In genomic region chr11:99207449-99207848, GRCm38 (mm10) we compare ENCODE assay signal across 23 mouse cellular contexts. TPM values are rescaled to one million over a fixed set of nuclear protein-coding genes. Genes with fewer than 3 reads are reported as not detected.
A peak's percentile ranks its signal among the peaks of the same experiment; 100 is the strongest.
DNase-seq lines count a peak whose midpoint lies in the region; ATAC-seq and TF ChIP-seq lines count a peak whose summit lies in the region.
"Had no signal": no experiment of that assay in that cellular context is flagged by ENCODE, and none has a peak within 500 bp of the region (broad histone marks: within the 10 kb centered on the region; RNA-seq: fewer than 3 reads in every experiment).

No protein-coding gene starts in this region.

- WGBS in heart, embryonic 10.5 days: 7% methylated on average over 2 of the region's 2 CpGs
- 4% methylated on average over 2 of the region's 2 CpGs for WGBS in lung, postnatal 0 days

- ATAC-seq in lung, postnatal 0 days: peak; percentile 14; the same call in 1 of the 2 replicates
- ATAC-seq: forebrain, embryonic 15.5 days; midbrain, embryonic 15.5 days had no signal

- no peak for TF ChIP-seq EP300 in lung, postnatal 0 days (IDR thresholded peaks at IDR 0.05)

- DNase-seq in heart, embryonic 10.5 days (ENCODE audit: low spot score): no peak
- DNase-seq in heart, adult 8-10 months (ENCODE audit: low spot score): no peak
- no peak for DNase-seq in lung, postnatal 0 days (ENCODE audit: low spot score)
- no peak for DNase-seq in lung, postnatal 4 days
- peak; percentile 12 for DNase-seq in gonadal fat pad, adult 2 months (ENCODE audit: low read depth)
- DNase-seq in cerebellum, adult 11-12 months: no peak
- no peak for DNase-seq in retina, postnatal 1 day
- no peak for DNase-seq in testis, postnatal 14 days (ENCODE audit: low spot score)
- DNase-seq: cerebellum, adult 9-10 months; gastrocnemius, postnatal 14 days; kidney, adult 11 months; thymus, adult 18-20 months had no signal

- H3K36me3 ChIP-seq in heart, embryonic 10.5 days: peaks cover 27% of the 10 kb centered on the region
- H3K36me3 ChIP-seq in lung, postnatal 0 days (ENCODE audit: insufficient read depth, low read length): peaks cover 15% of the 10 kb centered on the region; the same call in 1 of the 2 replicates

- H3K9ac ChIP-seq in lung, postnatal 0 days (replicated peaks; ENCODE audit: low read depth): no peak overlapping the region
- H3K9ac ChIP-seq: forebrain, embryonic 15.5 days; kidney, embryonic 15.5 days; liver, embryonic 14.5 days; lung, embryonic 15.5 days; midbrain, embryonic 15.5 days; neural tube, embryonic 13.5 days; stomach, embryonic 15.5 days had no signal

- H3K27ac ChIP-seq in heart, embryonic 10.5 days: 0 out of 2 replicates have a peak overlapping the region, but pooled peaks have one; percentile 53
- H3K27ac ChIP-seq in lung, postnatal 0 days (ENCODE audit: low read length): no peak overlapping the region
- H3K27ac ChIP-seq: forebrain, embryonic 15.5 days; kidney, embryonic 15.5 days; liver, embryonic 14.5 days; lung, embryonic 15.5 days; macrophage; midbrain, embryonic 15.5 days; neural tube, embryonic 13.5 days; stomach, embryonic 15.5 days had no signal

- H3K27me3 ChIP-seq in heart, embryonic 10.5 days (ENCODE audit: insufficient read depth, poor library complexity, severe bottlenecking): no peaks in the 10 kb centered on the region
- no peaks in the 10 kb centered on the region for H3K27me3 ChIP-seq in lung, postnatal 0 days (replicated peaks; ENCODE audit: insufficient read depth, low read length)
- H3K27me3 ChIP-seq: CH12.LX; forebrain, embryonic 15.5 days; kidney, embryonic 15.5 days; lung, embryonic 15.5 days; midbrain, embryonic 15.5 days; neural tube, embryonic 13.5 days; stomach, embryonic 15.5 days had no signal

- H3K4me3 ChIP-seq in heart, embryonic 10.5 days: no peak overlapping the region
- no peak overlapping the region for H3K4me3 ChIP-seq in lung, postnatal 0 days (ENCODE audit: low read depth, low read length)
- H3K4me3 ChIP-seq: forebrain, embryonic 15.5 days; kidney, embryonic 15.5 days; lung, embryonic 15.5 days; midbrain, embryonic 15.5 days; neural tube, embryonic 13.5 days; stomach, embryonic 15.5 days had no signal

- peaks cover 30% of the 10 kb centered on the region for H3K4me1 ChIP-seq in heart, embryonic 10.5 days
- H3K4me1 ChIP-seq in lung, postnatal 0 days (ENCODE audit: insufficient read depth, low read depth, low read length): no peaks in the 10 kb centered on the region
- H3K4me1 ChIP-seq: forebrain, embryonic 15.5 days; kidney, embryonic 15.5 days; lung, embryonic 15.5 days; midbrain, embryonic 15.5 days; neural tube, embryonic 13.5 days; stomach, embryonic 15.5 days had no signal

- H3K9me3 ChIP-seq in heart, embryonic 10.5 days: no peaks in the 10 kb centered on the region
- H3K9me3 ChIP-seq in lung, postnatal 0 days (ENCODE audit: low read length): no peaks in the 10 kb centered on the region
- H3K9me3 ChIP-seq: forebrain, embryonic 15.5 days; G1E; kidney, embryonic 15.5 days; lung, embryonic 15.5 days; midbrain, embryonic 15.5 days; neural tube, embryonic 13.5 days; stomach, embryonic 15.5 days had no signal

- no peak for TF ChIP-seq CTCF in lung, postnatal 0 days (IDR thresholded peaks at IDR 0.05)

- H3K4me2 ChIP-seq in lung, postnatal 0 days (replicated peaks; ENCODE audit: low read depth, low read length): no peak overlapping the region
- H3K4me2 ChIP-seq: forebrain, embryonic 15.5 days; kidney, embryonic 15.5 days; lung, embryonic 15.5 days; midbrain, embryonic 15.5 days; neural tube, embryonic 13.5 days; stomach, embryonic 15.5 days had no signal

RNA-seq across cellular contexts. Expression of gene Smarce1, which starts 23.4 kb away (rescaled TPM):
- 191 and 259 TPM in 2 replicates for polyA plus RNA-seq in heart, embryonic 10.5 days (2016; fragmentation: Nextera tagmentation; extraction: Ambion mirVana)
- total RNA-seq in heart, adult 8-10 months (2022): 10 to 100 TPM; 34.8 to 44.8 (median 41.2) TPM
- 133 and 136 TPM in 2 replicates for polyA plus RNA-seq in lung, postnatal 0 days (2015; fragmentation: Nextera tagmentation; extraction: Ambion mirVana)
- polyA plus RNA-seq in gonadal fat pad, adult 2 months (2012; rRNA removed): 19.0 and 19.3 TPM in 2 replicates

RNA-seq across cellular contexts. Expression of gene Krt222, which starts 36.4 kb away (rescaled TPM):
- 0.68 and 1.6 TPM in 2 replicates for polyA plus RNA-seq in heart, embryonic 10.5 days (2016; fragmentation: Nextera tagmentation; extraction: Ambion mirVana)
- 10 to 100 TPM; 26.5 to 44.5 (median 31.0) TPM for total RNA-seq in heart, adult 8-10 months (2022)
- polyA plus RNA-seq in lung, postnatal 0 days (2015; fragmentation: Nextera tagmentation; extraction: Ambion mirVana): 0.40 and 0.44 TPM in 2 replicates
- polyA plus RNA-seq in gonadal fat pad, adult 2 months (2012; rRNA removed): 0.25 and 0.68 TPM in 2 replicates
- polyA plus RNA-seq: G1E, macrophage had no signal

RNA-seq across cellular contexts. Expression of gene Ccr7, which starts 52.6 kb away (rescaled TPM):
- 0.25 and 0.78 TPM in 2 replicates for polyA plus RNA-seq in heart, embryonic 10.5 days (2016; fragmentation: Nextera tagmentation; extraction: Ambion mirVana)
- total RNA-seq in heart, adult 8-10 months (2022): under 1 TPM in 3 of 4 experiments, not detected in 1; 0.14 to 0.57 (median 0.25) TPM
- polyA plus RNA-seq in lung, postnatal 0 days (2015; fragmentation: Nextera tagmentation; extraction: Ambion mirVana): 0.50 and 0.69 TPM in 2 replicates
- 0.61 and 1.7 TPM in 2 replicates for polyA plus RNA-seq in gonadal fat pad, adult 2 months (2012; rRNA removed)
- total RNA-seq: left cerebral cortex, postnatal 36 days had no signal
- polyA plus RNA-seq: forebrain, embryonic 15.5 days; G1E; midbrain, embryonic 15.5 days; neural tube, embryonic 13.5 days had no signal
